Mouse (Mus musculus): ENCODE results near the gene Apbb2.

DNA sequence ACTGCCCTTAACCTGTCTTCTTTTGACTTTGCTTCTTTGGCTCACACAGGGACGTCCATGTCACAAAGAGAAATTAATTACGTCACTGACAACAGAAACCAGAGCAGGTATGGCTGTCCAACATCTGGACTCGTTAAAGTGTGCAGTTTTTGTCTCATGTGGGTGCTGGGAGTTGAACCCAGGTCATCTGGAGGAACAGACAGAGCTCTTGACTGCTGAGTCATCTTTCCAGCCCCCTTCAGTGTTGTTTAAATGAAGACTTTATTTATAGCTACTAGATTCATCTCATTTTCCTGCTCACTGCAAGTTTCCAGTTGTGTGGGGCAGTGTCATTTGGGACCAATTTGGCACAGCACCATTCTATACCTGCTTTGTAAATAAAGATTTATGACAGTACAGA lies 273.4 kb downstream of the Apbb2 start:
- TF ChIP-seq NANOG (IDR thresholded peaks at IDR 0.05; ENCODE audit: borderline replicate concordance, low read length) (no peak), CTCF (conservative IDR thresholded peaks at IDR 0.05; ENCODE audit: low read length) (no peak)
